Mouse (Mus musculus): Measurements from ENCODE around the gene H2-Eb2. TPM values are rescaled to one million over a fixed set of nuclear protein-coding genes. Genes with fewer than 3 reads are reported as not detected.
A peak's percentile ranks its signal among the peaks of the same experiment; 100 is the strongest.

The H2-Eb2 gene
- polyA plus RNA-seq, 1 experiment from 2014 or later, result not detected

GRCm38 (mm10) chr17:34295307-34295706, 30.2 kb upstream of the H2-Eb2 start:
- no peak for ATAC-seq
- H3K36me3 ChIP-seq, result no peaks in the 10 kb centered on the region
- H3K9ac ChIP-seq, result no peak overlapping the region
- H3K4me2 ChIP-seq (replicated peaks), result no peak overlapping the region
- H3K27me3 ChIP-seq (replicated peaks), result no peaks in the 10 kb centered on the region
- no peak overlapping the region for H3K4me3 ChIP-seq (replicated peaks)
- no peaks in the 10 kb centered on the region for H3K9me3 ChIP-seq
- no peak overlapping the region for H3K27ac ChIP-seq
- H3K4me1 ChIP-seq (replicated peaks), result no peaks in the 10 kb centered on the region

GRCm38 (mm10) chr17:34295891-34296794, 29.3 kb upstream of the H2-Eb2 start:
- no peaks in the 10 kb centered on the region for H3K9me3 ChIP-seq
- 0 out of 2 replicates have a peak overlapping the region, but pooled peaks have one; percentile 13 for H3K4me3 ChIP-seq (replicated peaks)
- no peak overlapping the region for H3K9ac ChIP-seq
- no peak overlapping the region for H3K27ac ChIP-seq
- no peaks in the 10 kb centered on the region for H3K27me3 ChIP-seq (replicated peaks)
- peak overlapping the region; percentile 56 for H3K4me2 ChIP-seq (replicated peaks)
- ATAC-seq, result peak; percentile 60; the same call in 1 of the 2 replicates
- WGBS, result 22% methylated on average over 23 of the region's 23 CpGs
- no peaks in the 10 kb centered on the region for H3K4me1 ChIP-seq (replicated peaks)
- no peaks in the 10 kb centered on the region for H3K36me3 ChIP-seq

GRCm38 (mm10) chr17:34299356-34299755, 26.1 kb upstream of the H2-Eb2 start:
- no peak overlapping the region for H3K4me3 ChIP-seq (replicated peaks)
- no peak overlapping the region for H3K4me2 ChIP-seq (replicated peaks)
- H3K9me3 ChIP-seq, result no peaks in the 10 kb centered on the region
- no peak overlapping the region for H3K27ac ChIP-seq
- no peak for ATAC-seq
- no peaks in the 10 kb centered on the region for H3K27me3 ChIP-seq (replicated peaks)
- H3K9ac ChIP-seq, result no peak overlapping the region
- no peaks in the 10 kb centered on the region for H3K4me1 ChIP-seq (replicated peaks)
- 62% methylated on average over 3 of the region's 3 CpGs for WGBS
- no peaks in the 10 kb centered on the region for H3K36me3 ChIP-seq

- no peak overlapping the region for H3K4me3 ChIP-seq (replicated peaks)
- H3K9me3 ChIP-seq, result no peaks in the 10 kb centered on the region
- H3K27ac ChIP-seq, result no peak overlapping the region
- no peaks in the 10 kb centered on the region for H3K36me3 ChIP-seq
- WGBS, result 79% methylated on average over 8 of the region's 8 CpGs
- no peak overlapping the region for H3K4me2 ChIP-seq (replicated peaks)
- no peaks in the 10 kb centered on the region for H3K4me1 ChIP-seq (replicated peaks)
- ATAC-seq, result no peak
- H3K9ac ChIP-seq, result no peak overlapping the region
- no peaks in the 10 kb centered on the region for H3K27me3 ChIP-seq (replicated peaks)
These were observed 25.4 kb upstream of the H2-Eb2 start for GRCm38 (mm10) chr17:34300071-34300470.

- Histone ChIP-seq H3K36me3 (no peaks in the 10 kb centered on the region), H3K27ac (peak overlapping the region; percentile 33), H3K4me2 (replicated peaks) (peak overlapping the region; percentile 17), H3K4me1 (replicated peaks) (no peaks in the 10 kb centered on the region), H3K9me3 (no peaks in the 10 kb centered on the region), H3K4me3 (replicated peaks) (no peak overlapping the region), H3K9ac (no peak overlapping the region), H3K27me3 (replicated peaks) (no peaks in the 10 kb centered on the region)
- whole genome bisulfite sequencing, result 67% methylated on average over 23 of the region's 23 CpGs
- peak; percentile 81 for ATAC-seq
These were observed 24.5 kb upstream of the H2-Eb2 start for GRCm38 (mm10) chr17:34300691-34301566.

- H3K9ac ChIP-seq, result no peak overlapping the region
- H3K36me3 ChIP-seq, result no peaks in the 10 kb centered on the region
- H3K27ac ChIP-seq, result no peak overlapping the region
- 81% methylated on average over 4 of the region's 4 CpGs for WGBS
- H3K4me3 ChIP-seq (replicated peaks), result no peak overlapping the region
- no peaks in the 10 kb centered on the region for H3K27me3 ChIP-seq (replicated peaks)
- H3K4me1 ChIP-seq (replicated peaks), result no peaks in the 10 kb centered on the region
- no peaks in the 10 kb centered on the region for H3K9me3 ChIP-seq
- no peak overlapping the region for H3K4me2 ChIP-seq (replicated peaks)
- no peak for ATAC-seq
These were observed 23.7 kb upstream of the H2-Eb2 start for GRCm38 (mm10) chr17:34301670-34302190.

GRCm38 (mm10) chr17:34303789-34304188, 21.7 kb upstream of the H2-Eb2 start:
- no peaks in the 10 kb centered on the region for H3K36me3 ChIP-seq
- H3K9ac ChIP-seq, result no peak overlapping the region
- H3K4me3 ChIP-seq (replicated peaks), result no peak overlapping the region
- H3K27me3 ChIP-seq (replicated peaks), result no peaks in the 10 kb centered on the region
- no peak for ATAC-seq
- 82% methylated on average over 2 of the region's 2 CpGs for WGBS
- H3K4me1 ChIP-seq (replicated peaks), result no peaks in the 10 kb centered on the region
- H3K4me2 ChIP-seq (replicated peaks), result no peak overlapping the region
- no peak overlapping the region for H3K27ac ChIP-seq
- H3K9me3 ChIP-seq, result no peaks in the 10 kb centered on the region

GRCm38 (mm10) chr17:34304751-34305150, 20.7 kb upstream of the H2-Eb2 start:
- Histone ChIP-seq H3K4me3 (replicated peaks) (no peak overlapping the region), H3K27ac (no peak overlapping the region), H3K4me1 (replicated peaks) (0 out of 2 replicates have a peak, but pooled peaks cover 2% of the 10 kb centered on the region), H3K4me2 (replicated peaks) (no peak overlapping the region), H3K9me3 (no peaks in the 10 kb centered on the region), H3K27me3 (replicated peaks) (no peaks in the 10 kb centered on the region), H3K36me3 (no peaks in the 10 kb centered on the region), H3K9ac (no peak overlapping the region)
- ATAC-seq, result no peak
- 17% methylated on average over 4 of the region's 4 CpGs for WGBS

GRCm38 (mm10) chr17:34305380-34306030, 20.0 kb upstream of the H2-Eb2 start, which contains the start of gene H2-Eb1:
H2-Eb1 (plus strand) TSS chr17:34305867.
- H3K27ac ChIP-seq, result no peak within 1 kb of the TSS
- H3K27me3 ChIP-seq (replicated peaks), result no peaks in the 10 kb centered on the region
- H3K36me3 ChIP-seq, result no peaks in the 10 kb centered on the region
- peak; percentile 66 for ATAC-seq
- no peaks in the 10 kb centered on the region for H3K9me3 ChIP-seq
- H3K9ac ChIP-seq, result no peak within 1 kb of the TSS
- H3K4me3 ChIP-seq (replicated peaks), result no peak within 1 kb of the TSS
- no peak within 1 kb of the TSS for H3K4me2 ChIP-seq (replicated peaks)
- H3K4me1 ChIP-seq (replicated peaks), result 0 out of 2 replicates have a peak, but pooled peaks cover 2% of the 10 kb centered on the region

- H3K9me3 ChIP-seq, result no peaks in the 10 kb centered on the region
- 0 out of 2 replicates have a peak, but pooled peaks cover 2% of the 10 kb centered on the region for H3K4me1 ChIP-seq (replicated peaks)
- 90% methylated on average over 2 of the region's 2 CpGs for WGBS
- no peak overlapping the region for H3K4me2 ChIP-seq (replicated peaks)
- H3K9ac ChIP-seq, result no peak overlapping the region
- no peak overlapping the region for H3K27ac ChIP-seq
- ATAC-seq, result no peak
- no peak overlapping the region for H3K4me3 ChIP-seq (replicated peaks)
- no peaks in the 10 kb centered on the region for H3K27me3 ChIP-seq (replicated peaks)
- H3K36me3 ChIP-seq, result no peaks in the 10 kb centered on the region
These were observed 19.1 kb upstream of the H2-Eb2 start for GRCm38 (mm10) chr17:34306407-34306806.

GRCm38 (mm10) chr17:34307216-34307615, 18.2 kb upstream of the H2-Eb2 start:
- Histone ChIP-seq H3K9me3 (no peaks in the 10 kb centered on the region), H3K27me3 (replicated peaks) (no peaks in the 10 kb centered on the region), H3K4me3 (replicated peaks) (no peak overlapping the region), H3K9ac (no peak overlapping the region), H3K4me2 (replicated peaks) (no peak overlapping the region), H3K4me1 (replicated peaks) (0 out of 2 replicates have a peak, but pooled peaks cover 2% of the 10 kb centered on the region), H3K27ac (no peak overlapping the region), H3K36me3 (no peaks in the 10 kb centered on the region)
- no peak for ATAC-seq

- H3K4me1 ChIP-seq (replicated peaks), result 0 out of 2 replicates have a peak, but pooled peaks cover 2% of the 10 kb centered on the region
- H3K9me3 ChIP-seq, result no peaks in the 10 kb centered on the region
- H3K27me3 ChIP-seq (replicated peaks), result no peaks in the 10 kb centered on the region
- WGBS, result 75% methylated on average over 4 of the region's 4 CpGs
- H3K4me2 ChIP-seq (replicated peaks), result no peak overlapping the region
- ATAC-seq, result no peak
- no peak overlapping the region for H3K27ac ChIP-seq
- no peaks in the 10 kb centered on the region for H3K36me3 ChIP-seq
- H3K4me3 ChIP-seq (replicated peaks), result no peak overlapping the region
- no peak overlapping the region for H3K9ac ChIP-seq
These were observed 17.3 kb upstream of the H2-Eb2 start for GRCm38 (mm10) chr17:34308161-34308560.

All from intestine, embryonic 15.5 days (tissue).